Mouse (Mus musculus): ENCODE measurements around the gene Sh3pxd2a.

Sh3pxd2a gene

GRCm38 (mm10) chr19:47464304-47465241, at the start of gene Sh3pxd2a:
TSS of gene Sh3pxd2a (minus strand) at chr19:47464401.
- ChIA-PET CTCF (interaction anchor here (0.5 to 3.7 kb wide), 33 partner anchors 10 to 287 kb away, joined by 3 to 30 read pairs (median 4); no protein-coding TSS in a partner anchor), POLR2A (interaction anchor here (0.8 to 2.5 kb wide), 19 partner anchors 10 to 201 kb away, joined by 3 to 8 read pairs (median 4); no protein-coding TSS in a partner anchor)

DNA sequence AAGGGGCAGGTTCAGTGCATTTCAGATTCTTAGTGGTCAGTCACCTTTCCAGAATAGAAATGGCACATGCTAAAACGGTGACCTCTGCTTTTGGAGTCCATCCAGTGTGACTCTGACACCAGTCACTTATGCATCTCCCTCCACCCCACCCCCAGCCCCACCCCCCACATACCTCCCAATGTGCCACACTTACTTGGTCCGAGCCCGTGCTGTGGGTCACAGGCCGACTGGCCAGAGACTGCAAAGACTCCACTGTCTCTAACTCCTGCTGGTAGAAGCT, 49.4 kb upstream of the Sh3pxd2a start:
- ChIA-PET CTCF (no interaction called here), POLR2A (interaction anchor here in 1 of 4 experiments (1.2 kb wide), 1 partner anchor 218 kb away, joined by 3 read pairs; the partner anchor contains the start of gene Sfr1)

GRCm38 (mm10) chr19:47512794-47513617, 48.8 kb upstream of the Sh3pxd2a start:
- CTCF ChIA-PET: interaction anchor here in 1 of 4 experiments (0.5 kb wide), 1 partner anchor 157 kb away, joined by 3 read pairs; no protein-coding TSS in a partner anchor

DNA sequence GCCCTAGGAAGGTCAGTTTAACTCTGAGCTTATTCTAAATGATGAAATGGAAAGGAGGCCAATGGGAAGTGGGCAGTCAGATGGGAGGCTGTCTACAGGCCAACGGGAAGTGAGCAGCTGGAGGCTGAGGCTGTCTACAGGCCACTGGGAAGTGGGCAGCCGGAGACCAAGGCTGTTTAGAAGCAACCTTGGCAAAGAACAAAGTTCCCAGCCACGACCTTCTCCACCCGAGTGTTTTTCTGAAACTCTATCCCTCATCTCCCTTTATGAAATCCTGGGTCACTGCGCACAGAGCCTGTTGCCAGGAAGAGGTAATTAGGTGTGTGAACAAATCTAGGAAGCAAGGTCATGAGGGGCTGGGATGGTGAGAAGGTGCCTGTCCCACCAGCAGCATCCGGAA, 47.8 kb upstream of the Sh3pxd2a start:
- POLR2A ChIA-PET: interaction anchor here in 1 of 4 experiments (2.2 kb wide), 1 partner anchor 25 kb away, joined by 6 read pairs; no protein-coding TSS in a partner anchor
- CTCF ChIA-PET: no interaction called here

More at GRCm38 (mm10) chr19:47512794-47513617, 48.8 kb upstream of the Sh3pxd2a start:
- POLR2A ChIA-PET: no interaction called here

- ChIA-PET CTCF (no interaction called here), POLR2A (interaction anchor here in 2 of 4 experiments (1.2 to 2.2 kb wide), 2 partner anchors 25 to 144 kb away, joined by 3 to 6 read pairs; no protein-coding TSS in a partner anchor)
Observed at GRCm38 (mm10) chr19:47511294-47511675, 47.1 kb upstream of the Sh3pxd2a start.

DNA sequence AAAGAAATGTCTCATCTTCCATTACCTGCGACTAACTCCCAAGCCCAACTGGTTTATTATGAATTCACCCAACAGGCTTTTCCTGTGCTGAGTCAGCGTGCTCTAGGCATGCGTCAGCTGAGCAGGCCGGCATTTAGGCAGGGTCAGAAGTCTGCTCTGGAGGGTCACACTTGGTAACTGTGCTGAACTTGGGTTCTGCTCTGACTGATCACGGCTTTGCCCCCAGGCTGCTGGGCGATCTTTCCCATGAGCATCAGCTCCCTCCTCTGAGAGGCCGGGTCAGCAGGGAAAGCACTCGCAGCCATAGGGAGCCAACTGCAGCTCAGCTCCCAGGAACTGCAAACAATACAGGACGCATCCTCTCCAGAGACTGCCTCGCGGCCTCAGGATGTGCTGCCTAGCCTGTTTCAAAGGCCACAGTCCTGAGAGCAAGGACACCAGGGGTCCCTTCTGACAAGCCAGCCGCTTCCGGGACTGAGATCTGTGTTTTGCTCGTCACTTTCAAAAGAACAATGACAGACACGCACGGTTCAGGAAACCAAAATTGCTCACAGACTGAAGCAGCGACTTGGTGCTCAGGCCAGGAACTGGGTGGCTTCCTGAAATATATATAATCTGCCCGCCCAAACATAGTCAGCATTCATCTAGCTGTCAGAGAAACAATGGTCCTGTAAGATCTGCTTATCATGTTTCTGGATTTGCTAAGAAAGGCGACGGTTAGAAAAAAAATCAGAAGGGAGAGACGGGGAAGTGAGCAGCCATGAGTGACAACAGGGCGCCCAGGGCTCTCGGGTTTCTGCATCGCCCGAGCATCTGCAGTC, 46.5 kb upstream of the Sh3pxd2a start:
- ChIA-PET CTCF (interaction anchor here in 2 of 4 experiments (0.6 to 1.3 kb wide), 4 partner anchors 18 to 221 kb away, joined by 3 to 6 read pairs (median 4); partner anchors contain the start of gene Sfr1 (in 1 of the 2)), POLR2A (interaction anchor here in 3 of 4 experiments (0.6 to 2.2 kb wide), 7 partner anchors 22 to 222 kb away, joined by 3 to 6 read pairs (median 3); no protein-coding TSS in a partner anchor)

- ChIA-PET CTCF (interaction anchor here in 2 of 4 experiments (0.6 to 1.3 kb wide), 4 partner anchors 18 to 221 kb away, joined by 3 to 6 read pairs (median 4); partner anchors contain the start of gene Sfr1 (in 1 of the 2)), POLR2A (interaction anchor here in 3 of 4 experiments (0.6 to 2.2 kb wide), 8 partner anchors 22 to 305 kb away, joined by 3 to 6 read pairs (median 3); no protein-coding TSS in a partner anchor)
Observed at GRCm38 (mm10) chr19:47510135-47510472, 45.9 kb upstream of the Sh3pxd2a start.

DNA sequence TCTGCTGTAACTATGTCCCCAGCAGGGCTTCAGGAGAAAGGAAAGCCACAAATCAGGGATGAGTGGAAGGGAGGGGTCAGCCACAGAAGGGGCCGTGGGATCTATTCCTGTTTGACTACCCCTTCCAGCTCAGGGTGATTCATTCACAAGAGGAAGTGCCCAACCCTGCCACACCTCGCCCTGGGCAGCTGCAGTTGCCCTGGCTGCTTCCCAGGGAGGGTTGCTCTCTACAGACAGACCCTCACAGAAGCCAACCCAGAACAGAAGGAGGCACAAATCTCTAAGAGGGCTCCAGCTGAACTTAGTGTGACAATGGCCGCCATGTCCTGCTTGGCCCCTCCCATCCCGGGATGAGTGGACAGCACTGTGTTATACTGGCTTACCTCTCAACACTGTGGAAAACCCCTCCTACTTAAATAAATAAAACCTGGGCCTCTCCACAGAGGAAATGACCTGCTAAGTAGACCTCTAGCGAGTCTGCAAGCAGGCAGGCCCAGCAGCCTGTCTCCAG, 44.6 kb upstream of the Sh3pxd2a start:
- POLR2A ChIA-PET: interaction anchor here in 2 of 4 experiments (0.6 to 1.6 kb wide), 8 partner anchors 9 to 868 kb away, joined by 3 to 9 read pairs (median 3); no protein-coding TSS in a partner anchor
- CTCF ChIA-PET: interaction anchor here (0.6 to 1.8 kb wide), 13 partner anchors 8 to 311 kb away, joined by 3 to 8 read pairs (median 3); no protein-coding TSS in a partner anchor

- ChIA-PET CTCF (interaction anchor here (0.6 to 1.8 kb wide), 16 partner anchors 9 to 1179 kb away, joined by 3 to 16 read pairs (median 4); no protein-coding TSS in a partner anchor), POLR2A (interaction anchor here in 3 of 4 experiments (0.6 to 1.6 kb wide), 9 partner anchors 9 to 305 kb away, joined by 3 to 10 read pairs (median 3); partner anchors contain the start of gene Sfr1 (in 1 of the 3))
Observed at GRCm38 (mm10) chr19:47508191-47508590, 44.0 kb upstream of the Sh3pxd2a start.

DNA sequence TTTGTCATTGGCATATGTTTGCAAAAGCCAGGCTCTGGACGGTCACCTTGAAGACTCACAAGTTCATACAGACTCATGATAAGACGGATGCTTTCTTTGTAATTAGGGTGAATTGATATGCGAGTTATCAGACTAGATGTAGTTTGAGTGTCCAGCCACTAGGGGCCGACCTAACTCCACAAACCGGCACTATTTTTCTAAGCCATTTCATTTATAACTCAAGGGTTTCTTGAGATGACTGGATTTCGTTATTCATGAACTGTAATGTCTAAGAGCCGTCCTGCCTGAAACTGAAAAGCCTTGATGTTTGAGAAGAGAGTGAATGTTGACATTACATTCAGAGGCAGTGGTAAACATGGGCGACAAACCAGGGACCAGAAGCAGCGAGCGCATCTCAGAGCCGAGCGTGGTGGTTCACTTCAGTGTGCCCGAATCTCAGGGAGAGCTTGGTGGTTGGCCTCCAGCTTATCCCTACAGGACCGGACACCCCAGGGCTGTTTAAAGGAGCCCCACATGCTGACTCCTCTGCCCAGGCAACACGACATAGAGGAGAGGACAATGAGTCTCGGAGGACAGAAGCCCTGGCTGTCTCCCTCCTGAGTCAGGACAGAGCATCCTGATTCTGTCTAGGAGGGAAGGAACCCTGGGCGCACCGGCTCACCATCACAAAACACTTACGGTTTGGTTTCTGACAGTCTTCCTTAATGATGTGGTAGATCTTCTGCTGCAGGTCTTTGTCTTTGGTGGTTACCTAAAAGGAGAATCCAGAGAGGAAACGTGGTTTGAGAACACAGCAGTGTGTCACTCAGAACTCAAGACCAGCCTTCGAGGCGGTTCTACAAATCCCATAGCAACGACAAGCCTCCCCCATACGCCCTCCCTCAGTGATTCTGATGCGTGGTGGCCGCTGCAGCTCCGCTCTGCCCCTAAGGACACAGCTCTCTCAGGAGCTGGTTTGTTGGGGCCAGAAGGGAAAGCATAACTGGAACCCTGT, 43.2 kb upstream of the Sh3pxd2a start:
- ChIA-PET POLR2A (interaction anchor here in 3 of 4 experiments (0.6 to 1.6 kb wide), 7 partner anchors 10 to 306 kb away, joined by 3 to 10 read pairs (median 3); partner anchors contain the start of gene Sfr1 (in 1 of the 3)), CTCF (interaction anchor here in 3 of 4 experiments (0.6 to 1.8 kb wide), 9 partner anchors 13 to 1178 kb away, joined by 3 to 16 read pairs (median 4); no protein-coding TSS in a partner anchor)

DNA sequence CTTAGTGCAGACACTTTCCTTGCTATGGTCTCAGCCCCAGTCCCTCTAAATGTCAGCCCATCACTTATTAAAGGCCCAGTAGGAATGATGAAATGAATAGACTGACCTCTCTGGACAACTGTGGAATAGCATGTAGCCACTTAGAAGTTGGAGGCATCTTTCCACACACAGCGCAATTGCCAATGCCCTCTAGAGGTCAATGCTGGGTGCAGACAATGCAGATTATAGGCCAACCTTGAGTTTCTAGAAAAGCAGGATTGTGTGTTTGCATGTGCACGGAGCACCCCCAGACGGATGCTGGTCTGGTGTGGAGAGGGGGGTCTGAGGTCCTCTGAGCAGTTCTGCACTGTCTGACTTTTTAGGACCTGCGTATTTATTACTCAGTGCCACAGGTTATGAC, 39.4 kb upstream of the Sh3pxd2a start:
- POLR2A ChIA-PET: interaction anchor here in 2 of 4 experiments (0.5 to 0.6 kb wide), 2 partner anchors 176 to 292 kb away, joined by 3 to 4 read pairs; no protein-coding TSS in a partner anchor
- CTCF ChIA-PET: interaction anchor here in 3 of 4 experiments (0.8 to 4.7 kb wide), 6 partner anchors 10 to 166 kb away, joined by 3 to 43 read pairs (median 5); no protein-coding TSS in a partner anchor

DNA sequence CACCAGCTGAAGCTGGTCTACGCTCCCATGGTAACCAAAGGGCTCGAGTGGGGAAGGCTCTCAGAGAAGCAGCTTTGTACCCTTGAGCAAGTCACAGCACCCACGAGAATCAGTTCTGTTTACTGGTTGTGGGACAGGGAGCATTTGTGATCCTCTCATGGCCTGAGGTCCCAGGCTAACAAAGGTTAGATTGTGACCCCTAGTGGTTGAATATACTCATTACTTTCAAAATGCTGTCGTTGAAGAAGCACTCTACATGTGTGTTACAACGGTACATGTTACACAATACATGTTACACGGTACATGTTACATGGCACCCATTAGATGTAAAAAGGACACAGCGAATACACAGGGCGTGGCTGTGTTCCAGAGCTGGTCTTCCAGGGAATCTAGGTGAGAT, 38.4 kb upstream of the Sh3pxd2a start:
- ChIA-PET POLR2A (interaction anchor here in 1 of 4 experiments (0.7 to 1.2 kb wide), 2 partner anchors 31 to 142 kb away, joined by 3 read pairs; no protein-coding TSS in a partner anchor), CTCF (interaction anchor here in 2 of 4 experiments (0.9 to 4.7 kb wide), 13 partner anchors 9 to 165 kb away, joined by 3 to 43 read pairs (median 6); no protein-coding TSS in a partner anchor)

DNA sequence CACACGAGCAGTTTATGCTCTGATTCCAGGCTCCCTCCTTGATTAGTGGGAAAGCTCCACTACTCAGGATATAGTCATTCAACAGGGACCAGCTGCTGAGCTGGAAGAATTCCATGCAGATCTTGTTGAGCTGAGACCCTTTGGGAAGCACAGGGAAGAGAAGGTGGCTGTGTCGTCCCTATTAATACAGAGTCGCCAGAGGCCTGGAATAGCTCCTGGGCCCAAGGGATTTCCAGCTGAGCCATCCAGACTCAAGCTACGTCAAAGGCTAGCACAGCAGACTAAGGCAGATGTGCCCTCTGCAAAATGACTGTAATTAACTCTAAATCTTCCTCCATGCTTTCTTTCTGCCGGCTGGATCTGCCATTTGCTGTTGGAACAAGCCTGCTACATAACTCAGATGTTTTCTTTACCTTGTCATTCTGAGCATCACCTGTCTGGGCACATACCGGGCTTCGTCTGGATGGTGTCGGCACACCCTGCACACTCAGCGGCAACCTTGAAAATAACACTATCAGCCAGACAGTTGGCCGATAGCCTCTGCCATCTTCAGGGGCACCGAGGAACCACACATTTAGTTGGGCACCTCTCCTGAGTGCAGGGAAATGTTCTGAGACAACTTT, 36.3 kb upstream of the Sh3pxd2a start:
- ChIA-PET POLR2A (interaction anchor here in 3 of 4 experiments (0.7 to 1.1 kb wide), 4 partner anchors 9 to 195 kb away, joined by 3 to 4 read pairs (median 3); no protein-coding TSS in a partner anchor), CTCF (interaction anchor here (0.5 to 4.7 kb wide), 16 partner anchors 12 to 1379 kb away, joined by 3 to 43 read pairs (median 5); no protein-coding TSS in a partner anchor)

DNA sequence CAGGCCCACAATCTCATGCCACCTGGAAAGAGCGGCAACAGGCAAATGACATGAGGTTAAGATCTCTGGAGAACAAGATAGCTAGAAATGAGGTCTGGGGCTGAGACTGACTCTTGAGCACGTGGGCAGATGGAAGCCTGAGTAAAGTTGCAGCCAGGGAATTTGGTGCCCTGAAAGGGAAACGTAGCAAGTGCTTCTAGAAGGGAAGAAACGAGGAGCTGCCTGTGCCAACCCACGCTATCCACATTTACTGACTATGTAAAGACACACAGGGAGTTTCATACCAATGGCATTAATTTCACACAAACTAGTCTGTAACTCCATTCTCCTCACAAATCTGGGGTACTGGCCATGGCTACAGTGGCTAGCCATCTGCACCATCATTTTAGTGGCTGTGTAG, 35.6 kb upstream of the Sh3pxd2a start:
- ChIA-PET POLR2A (no interaction called here), CTCF (interaction anchor here in 3 of 4 experiments (0.5 to 3.4 kb wide), 6 partner anchors 48 to 144 kb away, joined by 3 to 13 read pairs (median 6); no protein-coding TSS in a partner anchor)

GRCm38 (mm10) chr19:47498942-47499341, 34.7 kb upstream of the Sh3pxd2a start:
- ChIA-PET POLR2A (interaction anchor here in 1 of 4 experiments (0.5 kb wide), 1 partner anchor 349 kb away, joined by 3 read pairs; no protein-coding TSS in a partner anchor), CTCF (interaction anchor here in 1 of 4 experiments (2.4 kb wide), 1 partner anchor 143 kb away, joined by 9 read pairs; no protein-coding TSS in a partner anchor)
